Mouse (Mus musculus): ENCODE measurements around the gene Eaf1. TPM values are rescaled to one million over a fixed set of nuclear protein-coding genes. Genes with fewer than 3 reads are reported as not detected.

Gene Eaf1
- polyA plus RNA-seq, 1 experiment from 2014 or later = 36.9 TPM

Other genes with a start within 250 kb of the Eaf1 start
- 11.3 and 11.7 TPM in 2 replicates for gene Phf7, start 243.1 kb upstream of the Eaf1 start, polyA plus RNA-seq (2016; fragmentation: Nextera tagmentation; extraction: Ambion mirVana)
- gene Bap1, start 242.9 kb upstream of the Eaf1 start, polyA plus RNA-seq (2016; fragmentation: Nextera tagmentation; extraction: Ambion mirVana) = 133 and 148 TPM in 2 replicates
- 3.6 and 5.6 TPM in 2 replicates for gene Dnah1, start 170.5 kb upstream of the Eaf1 start, polyA plus RNA-seq (2016; fragmentation: Nextera tagmentation; extraction: Ambion mirVana)
- 22.8 and 31.1 TPM in 2 replicates for gene Capn7, start 157.8 kb upstream of the Eaf1 start, polyA plus RNA-seq (2016; fragmentation: Nextera tagmentation; extraction: Ambion mirVana)
- gene Sh3bp5, start 58.3 kb upstream of the Eaf1 start, polyA plus RNA-seq (2016; fragmentation: Nextera tagmentation; extraction: Ambion mirVana) = 43.0 and 47.9 TPM in 2 replicates
- gene Mettl6, start 641 bp downstream of the Eaf1 start, polyA plus RNA-seq (2016; fragmentation: Nextera tagmentation; extraction: Ambion mirVana) = 75.6 and 85.8 TPM in 2 replicates
- gene Colq, start 96.9 kb downstream of the Eaf1 start, polyA plus RNA-seq (2016; fragmentation: Nextera tagmentation; extraction: Ambion mirVana) = 0.13 and 0.20 TPM in 2 replicates
- 0.36 and 0.50 TPM in 2 replicates for gene Gm49387, start 146.5 kb downstream of the Eaf1 start, polyA plus RNA-seq (2016; fragmentation: Nextera tagmentation; extraction: Ambion mirVana)
- gene Btd, start 146.6 kb downstream of the Eaf1 start, polyA plus RNA-seq (2016; fragmentation: Nextera tagmentation; extraction: Ambion mirVana) = 12.1 and 16.3 TPM in 2 replicates
- gene Hacl1, start 146.9 kb downstream of the Eaf1 start, polyA plus RNA-seq (2016; fragmentation: Nextera tagmentation; extraction: Ambion mirVana) = 6.1 and 9.4 TPM in 2 replicates

Data from limb, embryonic 10.5 days (tissue).